Mouse (Mus musculus): ENCODE measurements around the gene Cat. TPM values are rescaled to one million over a fixed set of nuclear protein-coding genes. Genes with fewer than 3 reads are reported as not detected.
A peak's percentile ranks its signal among the peaks of the same experiment; 100 is the strongest.

Gene Cat
- polyA plus RNA-seq, 1 experiment from 2014 or later: 75.4 TPM

DNA sequence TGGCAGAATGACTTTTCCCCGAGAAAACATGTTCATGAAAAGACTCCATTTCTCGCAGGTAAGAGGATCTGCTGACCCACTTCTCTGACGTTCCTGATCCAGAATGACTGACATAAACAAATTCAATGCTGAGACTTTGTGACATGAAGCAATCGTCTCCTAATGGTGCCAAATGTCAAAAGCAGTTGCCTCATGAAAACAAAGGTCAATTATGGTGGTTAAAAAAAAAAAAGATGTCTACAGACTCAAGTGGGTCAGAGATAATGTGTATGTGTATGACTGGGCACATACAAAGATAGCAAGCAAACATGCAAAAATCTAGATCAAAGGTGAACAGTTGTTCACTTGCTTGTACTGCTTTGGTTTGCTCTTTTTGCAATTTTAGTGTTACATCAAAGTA lies 8.9 kb upstream of the Cat start:
- Histone ChIP-seq H3K9ac (no peak overlapping the region), H3K36me3 (no peaks in the 10 kb centered on the region), H3K9me3 (no peaks in the 10 kb centered on the region), H3K4me1 (no peaks in the 10 kb centered on the region), H3K27me3 (no peaks in the 10 kb centered on the region), H3K4me3 (no peak overlapping the region), H3K4me2 (replicated peaks) (no peak overlapping the region), H3K27ac (no peak overlapping the region)
- no peak for ATAC-seq (ENCODE audit: low FRiP score, low read depth)
- 79% methylated on average over 4 of the region's 4 CpGs for WGBS

DNA sequence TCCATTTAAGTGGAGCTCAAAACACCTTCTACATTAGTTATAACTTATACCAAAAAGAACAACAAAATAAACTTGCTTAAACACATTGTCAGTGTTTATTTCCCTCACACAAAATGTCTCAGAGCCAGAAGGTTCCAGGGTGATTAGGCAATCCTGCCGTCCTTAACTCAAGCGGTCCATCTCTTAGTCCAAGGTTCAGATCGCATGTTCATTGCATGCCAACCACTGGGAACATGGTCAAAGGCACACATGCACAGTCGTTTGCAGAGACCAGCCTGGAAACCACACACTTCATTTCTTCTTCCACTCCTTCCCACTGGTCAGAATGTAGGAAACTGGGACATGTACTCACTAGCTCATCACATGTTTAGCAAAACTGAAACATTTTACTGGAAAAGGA lies 7.6 kb upstream of the Cat start:
- WGBS: 88% methylated on average over 4 of the region's 4 CpGs
- Histone ChIP-seq H3K9me3 (no peaks in the 10 kb centered on the region), H3K9ac (no peak overlapping the region), H3K27ac (no peak overlapping the region), H3K4me3 (no peak overlapping the region), H3K4me2 (replicated peaks) (no peak overlapping the region), H3K4me1 (no peaks in the 10 kb centered on the region), H3K27me3 (no peaks in the 10 kb centered on the region), H3K36me3 (no peaks in the 10 kb centered on the region)
- no peak for ATAC-seq (ENCODE audit: low FRiP score, low read depth)

DNA sequence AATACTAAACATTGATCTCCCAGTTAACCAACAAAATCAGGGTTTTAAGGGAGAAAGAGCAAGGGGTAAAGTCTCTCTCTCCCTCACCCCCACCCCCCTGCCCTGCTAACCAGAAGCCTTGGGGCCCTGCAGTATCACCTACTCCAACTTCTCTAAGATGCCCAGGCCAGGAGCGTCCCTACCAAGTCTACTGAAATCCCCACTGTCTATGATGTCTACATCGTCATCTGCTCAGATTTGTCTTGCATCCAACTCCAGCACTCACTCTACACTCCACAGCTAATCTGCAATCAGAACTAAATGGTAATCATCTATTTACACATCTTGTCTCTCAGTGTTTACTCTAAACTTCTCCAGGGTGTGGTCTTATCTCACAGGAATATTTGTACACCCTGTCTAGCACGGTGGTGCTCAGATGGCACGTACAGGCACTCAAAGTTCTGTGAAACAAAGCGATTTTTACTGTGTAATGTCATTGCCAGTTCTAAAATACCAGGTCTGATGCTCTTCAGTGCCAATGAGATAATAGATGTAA lies 907 bp downstream of the Cat start:
- Histone ChIP-seq H3K9ac (peak overlapping the region; percentile 86), H3K4me2 (replicated peaks) (peak overlapping the region; percentile 77), H3K4me1 (peaks cover 19% of the 10 kb centered on the region), H3K36me3 (no peaks in the 10 kb centered on the region), H3K27ac (no peak overlapping the region), H3K9me3 (no peaks in the 10 kb centered on the region), H3K27me3 (no peaks in the 10 kb centered on the region), H3K4me3 (peak overlapping the region; percentile 80)
- 36% methylated on average over 5 of the region's 5 CpGs for WGBS
- ATAC-seq (ENCODE audit: low FRiP score, low read depth): no peak

DNA sequence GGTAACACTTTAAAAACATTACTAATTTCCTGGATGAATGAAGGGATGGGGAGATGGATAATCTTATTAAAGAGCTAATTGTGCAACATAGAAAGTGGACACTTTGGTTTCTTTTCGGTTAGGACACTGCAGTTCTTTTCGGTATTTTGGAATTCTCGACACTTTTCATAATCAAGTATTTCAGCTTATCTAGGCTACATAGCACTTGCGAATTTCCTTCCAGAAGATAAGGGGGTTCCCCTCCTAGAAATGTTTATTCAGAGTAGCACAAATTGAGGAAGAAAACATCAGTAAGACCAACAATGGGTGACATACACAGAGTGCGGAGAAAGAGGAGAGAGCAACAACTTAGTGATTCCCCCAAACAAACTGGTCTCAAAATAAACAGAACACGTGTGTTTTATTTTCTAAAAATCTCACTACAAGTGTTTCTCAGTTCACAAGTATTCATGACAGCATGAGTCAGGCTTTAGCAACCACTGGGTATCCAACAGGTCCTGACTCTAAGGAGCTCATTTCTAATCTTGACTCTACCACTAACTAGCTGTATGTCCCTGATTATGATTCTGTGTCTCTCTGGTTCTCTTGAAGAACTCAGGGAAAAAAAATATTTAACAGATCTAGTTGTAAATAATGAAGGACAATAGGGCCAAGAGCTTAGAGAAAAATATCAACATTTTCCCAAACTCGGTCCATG lies 1.5 kb downstream of the Cat start:
- Histone ChIP-seq H3K9ac (peak overlapping the region; percentile 86), H3K27ac (no peak overlapping the region), H3K27me3 (no peaks in the 10 kb centered on the region), H3K9me3 (no peaks in the 10 kb centered on the region), H3K36me3 (no peaks in the 10 kb centered on the region), H3K4me3 (peak overlapping the region; percentile 80), H3K4me1 (peaks cover 19% of the 10 kb centered on the region), H3K4me2 (replicated peaks) (peak overlapping the region; percentile 77)
- ATAC-seq (ENCODE audit: low FRiP score, low read depth): no peak
- WGBS: 85% methylated on average over 7 of the region's 7 CpGs

DNA sequence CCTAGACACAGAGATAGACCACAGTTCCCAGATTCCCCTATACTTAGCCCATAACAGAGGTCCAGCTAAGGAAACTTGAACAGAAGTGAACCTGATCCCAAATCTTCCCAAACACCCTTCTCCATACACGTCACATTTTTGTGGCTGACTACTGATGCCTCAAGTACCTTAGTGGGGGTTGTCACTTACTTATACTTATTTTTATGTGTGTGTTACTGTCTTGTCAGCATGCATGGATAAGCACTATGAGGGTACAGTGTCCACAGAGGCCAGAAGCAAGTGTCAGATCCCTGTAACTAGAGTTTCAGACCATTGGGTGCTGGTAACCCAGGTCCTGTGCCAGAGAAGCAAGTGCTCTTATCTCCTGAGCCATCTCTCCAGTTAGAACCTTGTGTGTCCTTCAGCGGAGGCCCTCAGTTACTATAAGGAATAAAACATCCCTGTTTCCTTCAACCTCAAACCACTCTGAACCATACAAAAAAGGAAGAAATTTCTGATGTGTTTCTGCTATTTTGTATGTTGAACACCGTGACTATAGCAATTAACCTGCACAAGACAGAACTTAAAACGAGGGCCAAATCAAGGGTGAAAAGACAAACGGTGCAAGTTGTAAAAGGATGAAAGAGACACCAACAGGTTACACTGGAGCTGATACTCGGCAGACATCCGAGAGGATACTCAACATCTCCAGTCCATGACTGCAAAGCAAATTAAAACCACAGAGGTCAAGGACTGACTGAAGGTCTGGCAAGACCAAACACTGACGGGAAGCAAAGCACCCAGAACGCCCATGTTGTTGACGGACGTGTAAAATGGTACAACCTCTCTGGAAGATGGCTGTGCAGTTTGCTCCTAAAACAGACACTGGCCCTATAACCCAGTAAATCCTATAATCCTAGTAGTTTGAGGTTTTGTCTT lies 3.4 kb downstream of the Cat start:
- no peak overlapping the region for H3K4me3 ChIP-seq
- H3K36me3 ChIP-seq: no peaks in the 10 kb centered on the region
- 69% methylated on average over 11 of the region's 11 CpGs for WGBS
- no peak for ATAC-seq (ENCODE audit: low FRiP score, low read depth)
- peaks cover 19% of the 10 kb centered on the region for H3K4me1 ChIP-seq
- no peak overlapping the region for H3K27ac ChIP-seq
- H3K4me2 ChIP-seq (replicated peaks): no peak overlapping the region
- no peak overlapping the region for H3K9ac ChIP-seq
- no peaks in the 10 kb centered on the region for H3K27me3 ChIP-seq
- no peaks in the 10 kb centered on the region for H3K9me3 ChIP-seq

DNA sequence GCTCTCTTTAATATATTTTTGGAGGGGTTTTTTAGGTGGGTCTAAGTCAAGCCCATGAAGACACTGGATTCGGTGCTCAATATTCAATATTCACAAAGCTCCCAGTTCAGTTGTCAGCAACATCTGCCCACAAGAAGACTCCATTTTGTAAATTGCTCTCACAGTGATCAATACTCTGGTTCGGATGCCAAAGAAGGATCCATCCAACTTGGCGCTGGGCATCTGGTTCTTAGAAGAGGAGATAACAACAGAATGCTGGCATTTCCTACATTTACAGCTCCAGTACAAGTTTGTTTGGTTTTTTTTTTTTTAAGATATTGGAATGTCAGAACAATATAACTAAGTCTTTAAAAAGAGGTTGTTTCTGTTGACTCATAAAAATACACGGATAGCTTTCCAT lies 4.1 kb downstream of the Cat start:
- Histone ChIP-seq H3K4me2 (replicated peaks) (no peak overlapping the region), H3K4me3 (no peak overlapping the region), H3K27ac (no peak overlapping the region), H3K27me3 (no peaks in the 10 kb centered on the region), H3K36me3 (peaks cover under 1% of the 10 kb centered on the region; the same call in 1 of the 2 replicates), H3K9me3 (no peaks in the 10 kb centered on the region), H3K4me1 (peaks cover 19% of the 10 kb centered on the region), H3K9ac (no peak overlapping the region)
- no peak for ATAC-seq (ENCODE audit: low FRiP score, low read depth)
- 94% methylated on average over 4 of the region's 4 CpGs for WGBS

DNA sequence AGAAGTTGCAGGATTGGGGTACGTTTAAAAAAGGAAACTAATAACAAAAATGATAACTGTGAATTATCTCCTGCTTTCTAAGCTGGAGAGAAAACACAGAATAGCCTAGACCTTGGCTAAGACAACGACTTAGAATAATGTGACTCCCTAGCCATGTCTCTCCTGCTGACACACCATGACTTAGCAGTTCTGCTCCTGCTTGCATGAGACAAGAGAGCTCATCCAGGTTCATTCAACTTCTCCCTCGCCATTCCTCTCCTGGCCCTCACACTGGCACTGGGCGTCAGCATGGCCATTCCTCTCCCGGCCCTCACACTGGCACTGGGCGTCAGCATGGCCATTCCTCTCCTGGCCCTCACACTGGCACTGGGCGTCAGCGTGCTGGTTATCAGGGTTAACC lies 4.7 kb downstream of the Cat start:
- no peak overlapping the region for H3K4me2 ChIP-seq (replicated peaks)
- H3K9ac ChIP-seq: no peak overlapping the region
- H3K4me3 ChIP-seq: no peak overlapping the region
- whole genome bisulfite sequencing: 89% methylated on average over 8 of the region's 8 CpGs
- ATAC-seq (ENCODE audit: low FRiP score, low read depth): no peak
- no peaks in the 10 kb centered on the region for H3K27me3 ChIP-seq
- H3K27ac ChIP-seq: no peak overlapping the region
- H3K4me1 ChIP-seq: peaks cover 19% of the 10 kb centered on the region
- H3K36me3 ChIP-seq: peaks cover 6% of the 10 kb centered on the region
- H3K9me3 ChIP-seq: no peaks in the 10 kb centered on the region

DNA sequence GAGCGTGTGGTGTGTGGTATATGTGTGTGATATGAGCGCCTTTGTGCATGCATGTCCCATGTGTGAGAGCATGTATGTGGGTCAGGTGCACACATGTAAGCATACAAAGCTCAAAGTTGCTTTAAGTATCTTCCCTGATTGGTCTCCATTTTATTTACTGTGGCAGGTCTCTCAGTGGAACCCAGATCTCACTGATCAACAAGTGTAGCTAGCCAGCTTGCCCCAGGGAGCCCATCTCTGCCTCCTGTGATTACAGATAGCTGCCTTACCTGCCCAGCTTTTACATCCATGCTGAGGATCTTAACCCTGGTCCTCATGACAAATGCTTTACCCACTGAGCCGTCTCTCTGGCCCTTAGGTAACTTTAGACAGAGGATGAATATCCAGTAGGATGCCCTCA lies 6.6 kb downstream of the Cat start:
- Histone ChIP-seq H3K4me1 (peaks cover 8% of the 10 kb centered on the region), H3K36me3 (peaks cover 24% of the 10 kb centered on the region), H3K9ac (no peak overlapping the region), H3K27ac (no peak overlapping the region), H3K4me2 (replicated peaks) (no peak overlapping the region), H3K27me3 (no peaks in the 10 kb centered on the region), H3K9me3 (no peaks in the 10 kb centered on the region), H3K4me3 (no peak overlapping the region)
- 92% methylated on average over 3 of the region's 3 CpGs for WGBS
- no peak for ATAC-seq (ENCODE audit: low FRiP score, low read depth)

DNA sequence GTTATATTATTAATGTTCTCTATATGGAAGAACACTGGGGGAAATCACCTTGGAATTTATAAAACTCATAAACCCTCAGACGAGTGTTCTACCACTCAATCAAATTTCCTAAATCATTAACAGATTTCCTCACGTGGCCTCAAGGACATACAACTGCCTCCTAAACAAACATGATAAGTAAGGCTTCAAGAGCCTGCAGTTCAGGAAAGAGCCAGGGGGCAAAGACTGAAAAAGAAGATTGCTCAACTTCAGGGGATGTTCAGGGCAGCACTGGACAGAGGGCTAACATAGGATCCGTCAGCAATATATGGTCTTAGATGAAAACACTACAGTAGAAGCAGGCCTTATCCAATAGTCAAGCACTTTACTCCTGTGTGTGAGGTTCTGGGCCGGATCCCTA lies 7.5 kb downstream of the Cat start:
- H3K36me3 ChIP-seq: peaks cover 33% of the 10 kb centered on the region
- no peaks in the 10 kb centered on the region for H3K9me3 ChIP-seq
- no peak overlapping the region for H3K27ac ChIP-seq
- H3K27me3 ChIP-seq: no peaks in the 10 kb centered on the region
- no peak for ATAC-seq (ENCODE audit: low FRiP score, low read depth)
- WGBS: 65% methylated on average over 4 of the region's 4 CpGs
- no peak overlapping the region for H3K4me2 ChIP-seq (replicated peaks)
- H3K9ac ChIP-seq: no peak overlapping the region
- no peak overlapping the region for H3K4me3 ChIP-seq
- no peaks in the 10 kb centered on the region for H3K4me1 ChIP-seq

DNA sequence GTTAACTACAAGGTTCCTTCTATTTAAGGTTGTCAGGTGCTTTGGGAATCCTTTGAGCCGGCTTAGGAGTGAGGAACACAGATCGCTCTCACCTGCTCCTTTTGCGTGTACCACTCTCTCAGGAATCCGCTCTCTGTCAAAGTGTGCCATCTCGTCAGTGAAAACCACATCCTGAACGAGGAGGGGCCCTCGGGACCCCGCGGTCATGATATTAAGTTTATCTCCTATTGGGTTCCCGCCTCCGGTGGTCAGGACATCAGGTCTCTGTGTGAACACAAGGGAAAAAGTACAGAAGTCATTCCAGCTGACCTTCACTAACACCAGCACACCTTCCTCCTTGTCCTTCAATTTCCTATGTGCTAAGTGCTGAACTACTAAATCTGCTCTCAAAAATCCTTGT lies 8.3 kb downstream of the Cat start:
- Histone ChIP-seq H3K4me2 (replicated peaks) (no peak overlapping the region), H3K27ac (no peak overlapping the region), H3K36me3 (peaks cover 38% of the 10 kb centered on the region), H3K9ac (no peak overlapping the region), H3K9me3 (no peaks in the 10 kb centered on the region), H3K27me3 (no peaks in the 10 kb centered on the region), H3K4me1 (no peaks in the 10 kb centered on the region), H3K4me3 (no peak overlapping the region)
- 85% methylated on average over 11 of the region's 11 CpGs for WGBS
- no peak for ATAC-seq (ENCODE audit: low FRiP score, low read depth)

DNA sequence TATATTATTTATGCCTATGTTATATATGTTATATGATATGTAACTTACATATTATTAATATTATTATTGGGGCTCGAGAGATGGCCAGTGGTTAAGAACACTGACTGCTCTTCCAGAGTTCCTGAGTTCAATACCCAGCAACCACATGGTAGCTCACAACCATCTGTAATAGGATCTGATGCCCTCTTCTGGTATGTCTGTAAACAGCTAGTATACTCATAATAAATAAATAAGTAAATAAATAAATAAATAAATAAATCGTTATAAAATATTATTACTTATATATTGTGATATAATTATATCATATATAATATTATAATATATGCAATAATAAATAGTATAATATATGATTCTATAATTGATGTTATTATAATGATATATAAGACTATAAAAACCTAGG lies 8.8 kb downstream of the Cat start:
- no peaks in the 10 kb centered on the region for H3K9me3 ChIP-seq
- no peak for ATAC-seq (ENCODE audit: low FRiP score, low read depth)
- 86% methylated on average over 2 of the region's 2 CpGs for WGBS
- peaks cover 43% of the 10 kb centered on the region for H3K36me3 ChIP-seq
- H3K27me3 ChIP-seq: no peaks in the 10 kb centered on the region
- no peaks in the 10 kb centered on the region for H3K4me1 ChIP-seq
- no peak overlapping the region for H3K27ac ChIP-seq
- no peak overlapping the region for H3K4me2 ChIP-seq (replicated peaks)
- H3K9ac ChIP-seq: no peak overlapping the region
- no peak overlapping the region for H3K4me3 ChIP-seq

DNA sequence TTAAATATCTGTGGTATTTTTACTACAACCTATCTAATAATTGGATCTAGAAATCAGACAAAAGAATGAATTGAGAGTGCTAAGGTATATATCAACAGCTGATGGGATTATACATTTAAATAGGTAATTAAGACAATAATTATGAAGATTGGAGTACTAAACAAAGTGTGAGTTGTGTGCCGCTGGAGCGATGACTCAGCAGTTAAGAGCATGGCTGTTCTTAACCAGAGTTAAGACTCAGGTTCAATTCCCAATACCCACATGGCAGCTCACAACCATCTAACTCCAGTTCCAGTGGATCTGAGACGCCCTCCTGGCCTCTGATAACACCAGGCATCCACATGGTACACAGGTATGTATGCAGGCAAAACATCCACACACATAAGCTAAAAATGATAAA lies 11.6 kb downstream of the Cat start:
- Histone ChIP-seq H3K9ac (no peak overlapping the region), H3K36me3 (peaks cover 67% of the 10 kb centered on the region), H3K4me3 (no peak overlapping the region), H3K9me3 (no peaks in the 10 kb centered on the region), H3K27ac (no peak overlapping the region), H3K4me1 (no peaks in the 10 kb centered on the region), H3K27me3 (no peaks in the 10 kb centered on the region), H3K4me2 (replicated peaks) (no peak overlapping the region)
- 96% methylated on average over 3 of the region's 3 CpGs for WGBS
- no peak for ATAC-seq (ENCODE audit: low FRiP score, low read depth)

All from limb, embryonic 13.5 days (tissue).